Mouse (Mus musculus) adipocyte (in vitro differentiated cells): ENCODE measurements at regions not wholly inside any gene's neighbourhood (a gene's known extent, or its start where the extent isn't known, plus 50 kb on each side); places are given as distances from the start of the nearest gene placed in this dataset.
A peak's percentile ranks its signal among the peaks of the same experiment; 100 is the strongest.

ENCODE experiments used
- DNase-seq: peaks from one replicate; pipeline ENCODE4 v3.0.0-alpha.2; 2016; ENCODE audit warnings: low spot score

DNA sequence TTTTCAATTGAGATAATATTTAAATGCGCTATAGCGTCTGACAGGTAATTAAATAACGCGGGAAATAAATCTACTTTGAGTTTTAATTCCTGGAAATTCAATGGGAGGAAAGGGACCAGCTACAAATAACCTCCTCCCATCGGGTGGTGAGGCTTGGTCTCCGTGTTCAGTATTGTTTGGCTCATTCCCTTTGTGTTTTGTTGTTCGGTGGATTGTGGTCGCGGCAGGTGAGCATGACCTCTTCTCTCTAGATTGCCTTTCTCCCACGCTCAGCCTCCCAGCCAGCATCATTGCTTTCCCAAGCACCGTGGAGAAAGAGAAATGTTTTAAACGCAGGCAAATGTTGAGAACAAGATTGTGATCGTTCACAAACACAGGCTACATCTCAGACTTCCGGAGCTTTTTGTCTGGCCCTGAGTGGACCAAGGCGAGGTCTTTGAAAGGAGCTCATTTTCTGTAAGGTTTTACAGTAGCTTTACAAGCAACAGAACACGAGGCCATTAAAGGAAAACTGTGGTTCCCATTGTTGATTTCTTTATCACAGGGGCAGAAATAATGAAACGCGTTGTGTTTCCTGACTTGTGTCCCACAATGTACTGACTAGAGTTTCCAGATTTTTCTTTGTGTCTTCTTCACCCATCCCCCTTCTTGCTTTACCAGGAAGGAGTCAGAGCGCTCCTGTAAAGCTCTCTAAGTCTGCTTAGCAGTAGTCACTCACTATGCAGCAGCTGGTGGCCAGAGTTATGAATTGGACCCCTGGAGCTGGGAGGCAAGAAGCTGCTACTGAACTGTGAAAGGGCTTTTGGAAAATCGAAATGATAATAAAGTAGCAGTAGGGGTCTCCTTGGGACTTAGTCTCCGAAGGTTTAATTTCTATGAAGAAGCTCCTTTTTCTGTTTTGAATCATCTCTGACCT, 337.7 kb downstream of the Galc start:
- no peak for DNase-seq

- DNase-seq, result no peak
These were observed 340.8 kb downstream of the Galc start for GRCm38 (mm10) chr12:97918416-97918815.

GRCm38 (mm10) chr12:97915026-97915425, 344.2 kb downstream of the Galc start:
- no peak for DNase-seq

- no peak for DNase-seq
These were observed 346.5 kb downstream of the Galc start for GRCm38 (mm10) chr12:97912730-97913129.

GRCm38 (mm10) chr12:97899266-97899665, 360.0 kb downstream of the Galc start:
- DNase-seq, result no peak

DNA sequence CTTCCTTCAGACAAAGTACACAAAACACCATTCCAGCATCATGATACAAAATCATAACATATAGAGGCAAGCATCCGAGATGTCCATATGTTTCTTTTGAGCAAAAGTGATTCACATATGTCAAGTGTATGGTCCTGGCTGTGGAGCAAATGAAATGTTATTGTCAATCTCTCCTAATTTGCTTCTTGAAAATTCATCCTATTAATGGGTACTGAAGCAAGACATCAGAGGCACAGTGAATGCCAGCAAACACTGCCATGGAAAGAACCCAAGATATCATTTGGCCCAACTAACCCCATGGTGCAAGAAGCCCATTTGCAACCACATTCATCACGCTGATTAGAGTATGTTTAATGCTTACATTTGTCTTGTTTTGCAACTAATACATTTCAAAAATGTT, 361.1 kb downstream of the Galc start:
- no peak for DNase-seq

DNA sequence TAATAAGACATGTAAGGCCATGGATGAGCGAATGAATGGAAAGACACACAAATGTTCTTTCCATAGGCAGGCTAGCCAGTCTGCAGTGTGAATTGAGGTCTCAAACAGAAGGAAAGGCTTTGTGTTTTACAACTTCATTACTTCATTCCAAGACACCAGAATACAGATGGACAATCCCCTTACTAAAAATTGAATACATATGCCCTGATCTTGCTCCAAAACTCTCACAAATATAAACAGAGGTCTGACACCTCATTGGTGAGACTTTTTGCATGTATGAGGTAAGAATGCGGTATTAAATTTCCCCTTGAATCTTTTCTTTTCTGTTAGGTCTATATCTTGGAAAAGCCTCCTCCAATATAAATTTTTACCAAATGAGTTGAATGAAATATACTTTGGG, 363.3 kb downstream of the Galc start:
- DNase-seq, result no peak

DNA sequence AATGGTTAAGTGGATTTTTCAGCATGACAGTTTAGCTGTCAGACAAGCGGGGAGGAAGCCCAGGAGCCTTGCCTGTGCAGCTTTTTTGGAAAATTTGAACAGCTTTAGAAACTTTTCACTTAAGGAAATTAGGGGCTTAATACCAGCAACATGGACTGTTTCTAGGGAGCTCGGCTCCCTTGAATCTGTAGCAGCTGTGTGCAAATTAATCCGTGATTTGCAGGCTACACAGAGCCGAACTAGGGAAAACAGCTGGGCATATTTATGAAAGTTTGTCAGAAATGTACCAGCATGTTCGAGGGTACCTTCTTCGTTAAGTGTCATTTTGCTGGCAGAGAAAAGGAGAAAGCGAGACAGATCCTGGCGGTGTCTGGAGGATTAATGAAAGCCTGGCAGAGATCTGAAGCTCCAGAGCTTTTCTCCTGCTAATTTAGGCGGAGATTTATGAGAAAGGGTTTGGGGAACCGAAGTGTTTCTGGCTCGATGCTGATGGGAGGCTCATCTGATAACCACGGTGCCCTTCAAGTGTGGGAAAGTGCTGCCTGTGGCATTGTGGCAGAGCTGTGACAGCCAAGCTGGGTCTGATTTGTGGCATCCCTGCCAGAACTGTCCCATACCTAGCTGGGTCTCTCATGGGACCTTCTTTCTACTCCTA, 370.3 kb downstream of the Galc start:
- DNase-seq, result no peak

DNA sequence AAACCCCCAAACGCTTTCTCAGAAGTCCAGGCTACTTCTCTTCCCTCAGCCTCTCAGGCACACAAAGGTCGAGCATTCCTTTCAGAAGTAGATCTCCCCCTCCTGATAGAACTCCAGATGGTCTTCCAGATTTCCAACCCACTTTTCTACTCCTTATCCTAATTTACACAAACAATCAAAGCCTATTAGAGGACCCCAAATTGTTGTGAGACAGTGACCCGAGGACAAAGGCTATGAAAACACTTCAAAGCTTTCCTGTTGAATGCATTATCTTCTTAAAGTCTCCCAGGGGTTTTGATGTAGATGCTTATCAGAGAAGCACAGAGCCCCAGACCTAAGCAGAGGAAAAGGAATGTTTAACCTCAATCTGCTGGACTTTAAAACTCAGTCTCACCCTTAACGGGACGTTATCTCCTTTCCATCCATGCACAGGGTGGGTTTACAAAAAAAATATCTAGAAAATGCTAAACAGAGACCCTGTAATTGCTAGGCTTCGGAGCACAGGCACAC, 370.9 kb downstream of the Galc start:
- DNase-seq, result no peak

DNA sequence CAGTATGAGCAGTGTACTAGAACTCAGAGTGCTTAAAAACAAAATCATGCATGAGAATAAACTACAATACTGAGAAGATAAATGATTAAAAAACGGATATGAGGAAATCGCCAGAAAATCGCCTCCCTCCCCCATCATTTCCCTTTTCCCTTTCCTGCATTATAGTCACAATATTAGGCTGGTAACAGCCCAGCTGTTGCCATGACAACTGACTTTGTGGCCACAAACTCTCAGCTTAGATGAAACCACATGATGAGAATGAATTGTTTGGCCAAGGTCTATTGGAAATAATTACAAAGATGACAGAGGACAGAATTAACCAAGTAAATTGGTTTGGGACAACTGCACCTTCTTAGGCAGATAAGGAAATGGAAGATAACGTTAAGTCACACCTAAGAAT, 376.8 kb downstream of the Galc start:
- DNase-seq, result no peak

DNA sequence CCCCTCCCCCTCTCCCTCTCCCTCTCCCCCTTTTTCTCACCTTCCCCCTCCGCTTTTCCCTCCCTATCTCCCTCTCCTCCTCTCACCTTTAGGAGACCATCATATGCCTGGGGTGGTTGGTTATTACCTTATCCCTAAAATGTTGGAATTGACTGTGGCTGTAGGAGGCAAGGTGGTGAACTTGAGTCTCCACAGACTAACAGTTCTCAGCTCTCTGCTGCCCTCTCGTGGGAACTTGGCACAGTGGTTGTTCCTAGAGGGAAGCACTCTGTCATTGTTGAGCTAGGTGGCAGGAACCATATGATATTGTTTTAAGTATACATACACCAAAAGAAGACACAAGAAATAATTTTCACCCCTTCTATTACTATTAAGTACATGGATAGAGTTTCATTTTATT, 386.9 kb downstream of the Galc start:
- peak; percentile 25 for DNase-seq

DNA sequence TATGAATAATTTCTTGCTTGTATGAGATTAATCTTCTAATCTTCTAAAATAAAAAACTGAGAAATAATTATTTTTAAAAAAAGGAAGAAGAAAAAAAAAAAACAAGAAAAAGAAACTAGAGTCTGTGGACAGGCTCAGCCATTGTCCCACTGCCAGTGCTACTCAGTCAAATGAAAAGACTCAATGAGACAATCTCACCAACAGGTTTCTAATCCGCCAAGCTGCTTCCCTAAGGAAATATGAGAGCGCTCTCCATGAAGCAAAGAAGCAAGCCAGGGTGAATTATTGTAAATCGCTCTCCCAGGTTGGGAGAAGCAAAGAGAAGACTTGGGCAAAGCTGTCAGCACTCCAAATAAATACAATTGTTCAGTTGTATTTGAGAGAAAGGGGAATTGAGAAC, 396.3 kb downstream of the Galc start:
- no peak for DNase-seq

- DNase-seq, result no peak
These were observed 422.9 kb downstream of the Galc start for GRCm38 (mm10) chr12:97836202-97836908.

- no peak for DNase-seq
These were observed 465.7 kb downstream of the Galc start for GRCm38 (mm10) chr12:97793364-97794120.

DNA sequence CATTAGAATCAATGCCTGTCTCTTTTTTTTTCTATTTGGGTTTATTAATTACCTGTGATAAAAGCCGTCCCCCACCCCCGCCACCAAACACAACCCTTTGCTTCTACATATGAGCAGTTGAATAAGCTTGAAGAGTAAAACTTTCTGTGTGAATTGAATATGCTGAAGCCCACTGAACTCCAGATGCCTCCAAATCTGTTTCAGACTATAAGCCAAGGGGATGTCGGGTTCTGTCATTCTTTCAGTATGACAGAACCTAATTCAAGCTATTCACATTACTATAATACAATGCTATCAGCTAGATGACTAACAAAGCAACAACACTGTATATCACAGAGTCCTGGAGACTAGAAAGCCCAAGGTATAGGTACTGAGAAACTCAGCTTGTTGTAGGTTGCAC, 475.8 kb downstream of the Galc start:
- DNase-seq, result no peak

DNA sequence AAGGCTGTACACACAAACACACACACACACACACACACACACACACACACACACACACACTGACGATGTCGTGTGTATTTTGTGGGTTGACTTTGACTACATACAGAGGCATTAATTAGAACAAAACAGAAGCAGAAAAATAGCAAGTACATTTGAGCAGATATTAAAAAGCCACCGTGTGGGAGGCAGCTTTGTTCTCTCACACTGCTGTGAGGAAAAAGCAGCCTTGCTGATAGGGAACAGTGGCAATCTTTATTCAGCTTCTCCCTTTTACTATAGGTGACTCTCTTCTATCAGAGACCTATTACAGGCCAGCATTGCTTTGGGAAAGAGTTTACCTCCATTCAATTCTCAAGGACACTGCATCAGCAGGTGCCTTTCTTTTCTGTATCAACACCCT, 500.1 kb downstream of the Galc start:
- no peak for DNase-seq

- DNase-seq, result no peak
These were observed 500.6 kb downstream of the Galc start for GRCm38 (mm10) chr12:97758624-97759023.

DNA sequence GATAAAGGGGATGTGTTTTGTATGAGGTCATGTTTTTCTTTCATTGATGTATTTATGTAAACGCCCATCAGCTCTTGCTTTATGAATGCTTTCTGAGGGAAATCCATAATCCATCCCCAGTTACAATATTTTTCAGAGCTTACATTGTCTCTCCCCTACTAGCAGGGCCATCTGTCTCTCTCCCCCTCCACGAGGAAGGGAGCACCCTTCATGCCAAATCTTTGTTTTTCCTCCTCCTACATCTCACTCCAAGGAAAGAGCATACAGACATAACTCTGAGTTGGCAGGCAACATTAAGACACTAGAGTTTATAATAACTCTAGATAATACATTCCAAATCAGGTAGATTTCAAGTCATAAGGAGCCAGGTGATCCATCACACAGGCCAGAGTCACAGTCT, 509.1 kb downstream of the Galc start:
- DNase-seq, result no peak

GRCm38 (mm10) chr12:97740927-97741326, 518.3 kb downstream of the Galc start:
- DNase-seq, result no peak

DNA sequence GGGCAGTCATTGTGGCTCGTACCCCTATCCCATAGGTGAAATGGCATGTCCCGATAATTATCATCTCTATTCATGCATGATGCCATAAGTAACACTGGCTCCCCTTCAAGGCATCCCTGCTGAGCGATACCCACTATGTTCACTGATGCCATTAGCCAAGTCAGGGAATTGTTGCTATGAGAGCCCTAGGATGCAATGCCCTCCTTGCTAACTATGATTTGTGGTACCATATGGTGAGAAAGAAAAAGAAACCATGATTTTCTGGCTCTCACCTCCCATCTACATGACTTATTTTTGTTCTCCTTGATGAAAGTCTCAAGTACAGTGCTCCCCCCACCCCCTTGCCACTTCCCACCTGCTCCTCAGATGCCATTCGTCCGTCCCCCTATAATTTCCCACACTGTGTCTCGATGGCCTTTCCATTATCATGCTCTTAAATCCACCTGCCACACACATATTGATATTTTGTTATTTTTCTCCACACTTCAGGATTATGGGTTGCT, 527.1 kb downstream of the Galc start:
- no peak for DNase-seq

DNA sequence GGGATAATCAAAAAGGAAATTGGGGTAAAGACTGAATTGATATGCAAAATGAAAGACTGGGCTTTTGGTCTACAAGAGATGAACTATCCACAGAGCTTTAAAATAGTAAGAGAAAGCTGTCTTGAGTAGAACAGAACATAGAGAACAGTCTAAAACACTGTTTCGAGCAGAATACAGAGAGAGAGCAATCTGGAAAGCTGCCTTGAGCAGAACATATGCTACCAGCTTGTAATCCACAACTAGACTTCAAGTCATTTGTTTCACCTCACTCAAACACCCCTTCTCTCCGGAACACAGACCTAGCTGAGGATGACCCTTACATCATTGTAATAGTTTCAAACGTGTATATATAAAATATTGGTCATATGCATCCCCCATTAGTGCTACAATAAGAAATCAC, 538.7 kb downstream of the Galc start:
- no peak for DNase-seq

DNA sequence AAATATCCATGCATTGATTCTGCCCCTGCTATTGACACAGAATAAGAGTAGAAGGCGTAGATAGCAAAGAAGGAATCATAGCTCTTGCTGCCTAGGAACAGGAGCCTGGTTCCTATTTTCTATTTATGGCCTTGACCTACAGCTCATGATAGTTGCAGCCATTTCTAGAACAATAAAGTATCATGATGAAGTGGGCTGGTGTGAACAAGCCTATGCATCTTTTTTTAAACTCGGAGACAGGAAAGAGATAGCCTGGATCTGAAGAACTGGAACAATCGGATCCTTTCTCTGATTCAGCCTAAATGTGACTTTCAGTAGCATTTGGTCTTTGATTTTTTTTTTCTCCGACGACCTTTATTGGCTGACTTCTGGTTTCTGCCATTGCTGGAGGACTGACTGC, 541.4 kb downstream of the Galc start:
- DNase-seq, result no peak
